Mouse (Mus musculus) limb, embryonic 13.5 days (tissue): ENCODE measurements around the gene Ypel2. TPM values are rescaled to one million over a fixed set of nuclear protein-coding genes. Genes with fewer than 3 reads are reported as not detected.
"Not testable (repeated sequence)": the region's sequence is repeated elsewhere in the genome, so short reads cannot be mapped to it uniquely, and the experiment has no call there.

ENCODE experiments used
- ATAC-seq: fragments of 200-750 bp; cut with Nextera tagmentation; 2 replicates; pipeline ENCODE4 v1.8.0; 2017; ENCODE audit warnings: low read depth, moderate number of reproducible peaks, moderate TSS enrichment; ENCODE audit not compliant: low FRiP score
- H3K27ac ChIP-seq: fragments of 300-500 bp; sonication (generic); 2 replicates; pipeline ENCODE4 v1.5.1; 2015; ENCODE audit warnings: inconsistent platforms, mild to moderate bottlenecking, moderate library complexity
- H3K27me3 ChIP-seq: fragments of 300-500 bp; sonication (generic); 2 replicates; pipeline ENCODE4 v1.6.1; 2015; ENCODE audit warnings: mild to moderate bottlenecking, inconsistent platforms
- H3K36me3 ChIP-seq: fragments of 300-500 bp; sonication (generic); 2 replicates; pipeline ENCODE4 v1.6.1; 2015; ENCODE audit warnings: inconsistent platforms, mild to moderate bottlenecking, moderate library complexity
- H3K4me1 ChIP-seq: fragments of 300-500 bp; sonication (generic); 2 replicates; pipeline ENCODE4 v1.6.1; 2015; ENCODE audit warnings: inconsistent platforms
- H3K4me2 ChIP-seq: fragments of 300-500 bp; sonication (generic); replicated peaks from 2 replicates; pipeline ENCODE4 v1.6.1; 2015; ENCODE audit warnings: inconsistent platforms, mild to moderate bottlenecking, moderate library complexity
- H3K4me3 ChIP-seq: fragments of 300-500 bp; sonication (generic); 2 replicates; pipeline ENCODE4 v1.5.1; 2015; ENCODE audit warnings: moderate library complexity, mild to moderate bottlenecking, inconsistent platforms
- H3K9ac ChIP-seq: fragments of 300-500 bp; sonication (generic); 2 replicates; pipeline ENCODE4 v1.6.1; 2015; ENCODE audit warnings: mild to moderate bottlenecking, inconsistent platforms
- H3K9me3 ChIP-seq: fragments of 300-500 bp; sonication (generic); 2 replicates; pipeline ENCODE4 v1.6.1; 2016; ENCODE audit warnings: inconsistent platforms
- WGBS: fragments of 180-500 bp; shearing (Covaris S2); methylation state at CpG from one replicate; pipeline ENCODE4 v1.1.7; 2015; 5-methylcytosine and 5-hydroxymethylcytosine counted together
- polyA plus RNA-seq: library from polyadenylated mRNA; unstranded; fragments of >200 nt; fragmentation: Nextera tagmentation; extraction: Ambion mirVana; gene quantifications from 2 replicates; pipeline ENCODE4 v1.2.1, GENCODE M21; 2015

Ypel2 gene
- polyA plus RNA-seq = 11.6 and 12.5 TPM in 2 replicates

DNA sequence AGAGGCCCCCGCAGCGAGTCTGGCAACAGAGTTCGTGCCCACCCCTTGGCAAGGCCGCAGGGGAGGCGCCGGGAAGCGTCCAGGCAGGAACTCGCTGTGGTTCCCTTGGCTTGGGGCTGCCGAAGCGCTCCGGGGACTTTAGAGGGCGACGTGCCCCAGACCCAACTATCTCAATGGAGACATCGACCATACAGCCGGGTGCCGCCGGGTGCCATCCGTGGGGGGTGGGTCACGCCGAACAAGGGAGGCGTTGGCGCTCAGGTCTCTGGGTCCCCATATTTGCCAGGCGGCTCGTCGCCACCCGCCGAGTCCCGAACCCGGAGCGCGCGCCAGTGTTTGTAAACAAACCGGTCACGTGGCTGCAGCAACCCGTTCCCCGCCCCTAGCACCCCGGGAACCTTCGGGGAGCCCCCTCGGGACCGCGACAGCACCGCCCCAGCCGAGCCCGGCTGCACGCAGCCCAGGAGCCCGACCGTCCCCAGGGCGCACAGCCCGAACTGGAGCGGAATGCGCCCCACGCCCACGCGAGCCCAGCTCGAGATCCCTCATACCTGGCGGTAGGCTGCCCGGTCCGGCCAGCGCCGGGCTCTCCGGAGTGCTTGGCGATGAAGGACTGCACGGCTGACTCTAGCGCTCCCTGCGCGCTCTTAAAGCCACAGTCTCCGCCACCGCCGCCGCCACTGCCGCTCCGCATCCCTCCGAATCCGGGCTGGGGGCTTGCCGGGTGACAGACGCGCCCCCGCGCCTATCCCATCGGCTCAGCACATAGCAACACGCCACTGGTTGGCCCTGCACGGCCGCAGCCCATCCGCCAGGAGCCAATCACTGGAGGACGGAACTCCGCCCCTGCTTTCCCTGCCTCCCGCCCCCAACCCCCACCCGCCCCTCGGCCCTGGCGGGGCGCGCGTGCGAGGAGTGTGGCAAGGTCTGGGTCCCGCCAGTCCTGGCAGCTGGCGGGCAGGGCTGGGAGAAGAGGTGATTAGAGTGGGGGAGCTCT lies at the start of gene Ypel2:
TSS of gene Ypel2 (minus strand) at position 667 of the 997 bp plus-strand sequence.
- no peaks in the 10 kb centered on the region for H3K9me3 ChIP-seq
- H3K9ac ChIP-seq = peak within 1 kb of the TSS; percentile 88
- H3K27ac ChIP-seq = peak within 1 kb of the TSS; percentile 91
- peak; percentile 100 for ATAC-seq
- under 1% methylated on average over 95 of the region's 96 CpGs for WGBS
- peak within 1 kb of the TSS; percentile 85 for H3K4me2 ChIP-seq
- peaks cover 39% of the 10 kb centered on the region for H3K4me1 ChIP-seq
- H3K27me3 ChIP-seq = no peaks in the 10 kb centered on the region
- H3K4me3 ChIP-seq = peak within 1 kb of the TSS; percentile 98
- no peaks in the 10 kb centered on the region for H3K36me3 ChIP-seq

DNA sequence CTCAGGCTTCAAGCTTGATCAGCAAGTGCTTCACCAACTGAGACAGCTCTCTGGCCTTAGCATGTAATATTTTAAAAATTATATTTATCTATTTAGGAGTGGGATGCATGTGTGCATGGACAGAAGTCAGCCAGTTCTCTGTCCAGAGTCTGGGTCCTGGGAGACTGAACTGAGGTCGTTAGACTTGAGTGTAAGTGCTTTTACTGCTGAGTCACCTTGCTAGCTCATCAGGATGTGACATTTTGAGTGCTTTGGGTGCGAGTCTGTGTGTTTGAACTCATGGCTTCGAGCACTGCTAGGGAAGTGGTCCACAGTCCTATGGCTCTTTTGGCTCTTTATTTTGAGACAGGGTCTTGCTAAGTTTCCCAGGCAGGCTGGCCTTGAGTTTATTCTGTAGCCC lies 49.5 kb upstream of the Ypel2 start:
- H3K36me3 ChIP-seq = peaks cover 39% of the 10 kb centered on the region
- 89% methylated on average over 3 of the region's 3 CpGs for WGBS

DNA sequence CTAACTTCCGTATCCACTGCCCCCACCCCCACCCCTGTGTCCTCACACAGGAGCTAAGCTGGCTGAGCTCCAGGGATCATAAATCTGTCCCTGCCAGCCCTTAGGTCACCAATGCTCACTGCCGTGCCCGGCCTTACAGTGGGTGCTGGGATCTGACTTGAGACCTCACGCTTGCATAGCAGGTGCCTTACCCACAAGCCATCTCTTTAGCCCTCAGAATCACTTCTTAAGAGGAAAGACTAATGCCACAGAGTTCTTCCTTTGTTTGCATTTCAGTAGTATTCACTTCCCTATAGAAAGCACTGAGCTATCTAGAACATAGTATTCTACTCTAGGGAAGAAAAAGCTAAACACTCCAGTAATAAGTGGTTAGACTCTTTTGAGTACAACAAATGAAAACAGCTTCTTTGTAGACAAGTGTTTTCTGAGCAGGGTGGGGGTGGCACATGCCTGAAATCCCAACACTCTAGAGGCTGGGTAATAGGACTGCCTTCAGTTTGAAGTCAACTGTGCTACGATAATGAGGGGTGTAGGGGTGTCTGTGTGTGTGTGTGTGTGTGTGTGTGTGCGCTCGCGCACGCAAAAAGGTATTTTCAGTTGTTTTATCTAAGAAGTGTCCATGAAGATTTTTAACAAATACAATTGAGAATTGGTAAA lies 45.9 kb upstream of the Ypel2 start:
- no peaks in the 10 kb centered on the region for H3K4me1 ChIP-seq
- ATAC-seq = no peak
- H3K9me3 ChIP-seq = no peaks in the 10 kb centered on the region
- H3K4me2 ChIP-seq = no peak overlapping the region
- H3K9ac ChIP-seq = no peak overlapping the region; the same call in 1 of the 2 replicates
- peaks cover 44% of the 10 kb centered on the region for H3K36me3 ChIP-seq
- H3K27ac ChIP-seq = no peak overlapping the region
- no peaks in the 10 kb centered on the region for H3K27me3 ChIP-seq
- WGBS = 69% methylated on average over 9 of the region's 9 CpGs
- no peak overlapping the region for H3K4me3 ChIP-seq

More for the DNA sequence above, 49.5 kb upstream of the Ypel2 start:
- Histone ChIP-seq H3K27ac (no peak overlapping the region), H3K27me3 (no peaks in the 10 kb centered on the region), H3K9ac (no peak overlapping the region), H3K9me3 (no peaks in the 10 kb centered on the region), H3K4me2 (no peak overlapping the region), H3K4me1 (no peaks in the 10 kb centered on the region), H3K4me3 (no peak overlapping the region)
- no peak for ATAC-seq

DNA sequence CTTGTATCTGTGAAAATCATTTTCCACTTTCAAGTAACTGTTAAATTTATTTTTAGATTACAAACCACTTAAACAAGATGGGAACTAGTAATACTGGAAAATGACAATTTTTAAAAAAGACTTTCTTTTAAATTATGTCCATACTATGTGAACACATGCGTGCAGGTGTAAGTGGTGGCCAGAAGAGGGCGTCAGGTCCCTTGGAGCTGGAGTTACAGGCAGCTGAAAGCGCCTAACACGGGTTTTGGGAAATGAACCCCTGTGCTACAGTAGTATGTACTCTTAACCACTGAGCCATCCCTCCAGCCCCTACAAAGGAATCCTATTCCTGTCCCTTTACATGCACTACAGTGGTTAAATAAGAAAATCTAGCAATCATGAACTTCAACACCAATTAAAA lies 42.7 kb upstream of the Ypel2 start:
- Histone ChIP-seq H3K27me3 (no peaks in the 10 kb centered on the region), H3K4me1 (no peaks in the 10 kb centered on the region), H3K4me2 (no peak overlapping the region), H3K9me3 (no peaks in the 10 kb centered on the region), H3K4me3 (no peak overlapping the region), H3K36me3 (peaks cover 43% of the 10 kb centered on the region), H3K9ac (no peak overlapping the region), H3K27ac (no peak overlapping the region)
- WGBS = 65% methylated on average over 4 of the region's 4 CpGs
- no peak for ATAC-seq

DNA sequence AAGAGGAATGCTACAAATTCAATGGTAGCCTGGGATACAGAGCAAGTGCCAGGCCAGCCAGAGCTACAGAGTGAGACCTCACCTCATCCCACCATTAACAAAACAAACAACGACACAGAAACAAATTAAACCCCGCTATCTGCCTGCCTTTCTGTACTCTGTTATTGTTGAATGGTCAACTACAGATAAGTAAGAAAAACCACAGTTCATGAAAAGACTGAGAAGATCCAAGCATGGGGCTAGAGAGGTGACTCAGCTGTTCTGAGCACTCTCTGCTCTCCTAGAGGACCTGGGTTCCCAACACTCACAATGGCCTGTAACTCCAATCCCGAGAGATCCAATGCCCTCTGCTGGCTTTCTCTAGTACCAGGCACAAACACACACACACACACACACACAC lies 34.7 kb upstream of the Ypel2 start:
- WGBS = 92% methylated on average over 3 of the region's 3 CpGs
- H3K27me3 ChIP-seq = no peaks in the 10 kb centered on the region
- no peaks in the 10 kb centered on the region for H3K9me3 ChIP-seq
- no peak overlapping the region for H3K4me2 ChIP-seq
- H3K9ac ChIP-seq = no peak overlapping the region
- H3K4me3 ChIP-seq = no peak overlapping the region
- H3K4me1 ChIP-seq = no peaks in the 10 kb centered on the region
- H3K36me3 ChIP-seq = peaks cover 10% of the 10 kb centered on the region; the same call in 1 of the 2 replicates
- ATAC-seq = no peak
- no peak overlapping the region for H3K27ac ChIP-seq

DNA sequence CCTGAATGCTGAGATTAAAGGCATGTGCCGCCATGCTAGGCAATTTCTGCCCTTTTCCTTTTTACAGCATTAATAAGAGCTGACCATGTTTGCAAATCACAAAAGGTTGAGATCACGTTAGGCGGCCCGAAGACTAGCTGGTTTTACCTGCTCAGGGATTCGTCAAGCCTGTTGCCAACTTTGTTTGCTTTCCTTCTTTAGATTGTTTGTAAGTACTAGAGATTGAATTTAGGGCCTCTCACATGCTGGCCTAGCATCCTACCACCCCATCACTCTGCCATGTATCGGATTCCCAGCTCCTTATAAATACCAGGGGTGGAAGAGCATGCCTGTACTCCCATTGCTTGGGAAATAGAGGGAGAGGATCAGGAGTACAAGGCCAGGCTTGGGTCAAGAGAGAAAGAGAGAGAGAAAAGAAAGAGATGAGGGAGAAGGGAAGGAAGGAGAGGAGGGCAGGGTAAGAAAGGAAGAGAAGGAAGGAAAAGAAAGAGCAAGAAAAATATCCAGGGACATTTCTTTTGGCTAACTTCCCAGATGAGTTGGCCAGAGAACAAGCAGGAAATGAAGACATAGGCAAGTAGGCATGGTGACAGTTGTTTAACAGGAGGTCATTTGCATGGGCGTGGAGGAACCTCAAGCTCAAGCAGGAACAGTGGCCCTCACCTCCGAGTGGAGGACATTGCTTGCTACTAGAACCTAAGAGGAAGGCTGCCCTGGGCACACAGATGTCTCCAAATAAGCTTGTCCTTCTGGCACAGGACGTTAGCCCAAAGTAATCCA lies 32.8 kb upstream of the Ypel2 start:
- no peak overlapping the region for H3K9ac ChIP-seq
- no peak overlapping the region for H3K27ac ChIP-seq
- no peak for ATAC-seq
- H3K4me1 ChIP-seq = no peaks in the 10 kb centered on the region
- no peaks in the 10 kb centered on the region for H3K36me3 ChIP-seq
- 77% methylated on average over 9 of the region's 9 CpGs for WGBS
- H3K4me2 ChIP-seq = no peak overlapping the region
- H3K9me3 ChIP-seq = no peaks in the 10 kb centered on the region
- no peak overlapping the region for H3K4me3 ChIP-seq
- no peaks in the 10 kb centered on the region for H3K27me3 ChIP-seq

DNA sequence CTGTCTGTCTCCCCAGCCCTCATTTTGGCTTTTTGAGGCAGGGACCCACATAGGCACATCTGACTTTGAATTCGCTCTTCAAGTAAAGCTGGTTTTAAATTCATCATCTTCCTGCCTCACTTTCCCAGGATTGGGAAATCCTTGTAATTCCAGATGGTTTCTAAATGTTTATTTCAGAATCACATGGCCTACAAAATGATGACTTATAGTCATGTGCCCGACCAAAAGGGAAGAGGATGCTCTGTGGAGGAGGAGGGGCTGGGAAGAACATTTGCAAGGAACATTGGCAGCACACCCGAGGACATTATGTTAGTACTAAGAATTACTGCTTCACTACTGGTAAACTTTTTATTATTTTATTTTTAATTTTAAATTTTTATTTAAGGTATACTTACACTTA lies 31.8 kb upstream of the Ypel2 start:
- 73% methylated on average over 3 of the region's 3 CpGs for WGBS
- Histone ChIP-seq H3K36me3 (no peaks in the 10 kb centered on the region), H3K9me3 (no peaks in the 10 kb centered on the region), H3K27me3 (no peaks in the 10 kb centered on the region), H3K4me3 (no peak overlapping the region), H3K4me2 (no peak overlapping the region), H3K4me1 (no peaks in the 10 kb centered on the region), H3K9ac (no peak overlapping the region), H3K27ac (no peak overlapping the region)
- no peak for ATAC-seq

DNA sequence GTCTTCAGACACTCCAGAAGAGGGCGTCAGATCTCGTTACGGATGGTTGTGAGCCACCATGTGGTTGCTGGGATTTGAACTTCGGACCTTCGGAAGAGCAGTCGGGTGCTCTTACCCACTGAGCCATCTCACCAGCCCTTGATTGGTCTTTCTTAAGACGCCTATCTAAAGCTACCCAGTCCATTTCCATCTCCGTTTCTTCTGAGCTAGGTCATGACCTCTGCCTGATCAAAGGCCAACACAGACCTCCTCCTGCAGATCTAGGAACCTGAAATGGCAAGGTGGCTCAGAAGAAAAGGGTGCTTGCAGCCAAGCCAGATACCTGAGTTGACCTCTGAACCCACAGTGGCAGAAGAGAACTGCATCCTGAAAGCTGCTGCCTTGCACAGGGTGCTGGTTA lies 29.7 kb upstream of the Ypel2 start:
- ATAC-seq, H3K4me3 ChIP-seq, H3K27me3 ChIP-seq, H3K4me1 ChIP-seq, H3K9me3 ChIP-seq, H3K4me2 ChIP-seq, H3K9ac ChIP-seq, H3K36me3 ChIP-seq, H3K27ac ChIP-seq: not testable (repeated sequence)
- 63% methylated on average over 8 of the region's 8 CpGs for WGBS

DNA sequence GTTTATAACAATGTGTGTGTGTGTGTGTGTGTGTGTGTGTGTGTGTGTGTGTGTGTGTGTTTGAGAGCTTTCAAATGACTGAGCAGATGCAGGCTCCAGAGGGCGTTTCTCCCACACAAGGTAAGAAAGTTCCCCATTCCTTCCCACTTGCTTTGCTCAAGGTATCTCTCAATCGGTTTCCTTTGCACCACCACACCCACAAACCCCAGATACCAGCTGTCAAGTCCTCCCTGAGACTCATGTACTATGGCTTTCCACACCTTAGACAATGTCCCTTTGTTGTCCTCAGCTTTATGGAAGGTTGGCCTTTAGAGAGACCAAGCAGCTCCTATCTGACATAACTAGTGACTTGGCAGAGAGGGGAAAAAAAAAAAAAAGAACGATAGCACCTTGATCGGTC lies 29.3 kb upstream of the Ypel2 start:
- Histone ChIP-seq H3K9ac (no peak overlapping the region), H3K27me3 (no peaks in the 10 kb centered on the region), H3K4me1 (0 out of 2 replicates have a peak, but pooled peaks cover 4% of the 10 kb centered on the region), H3K27ac (no peak overlapping the region), H3K4me3 (no peak overlapping the region), H3K36me3 (no peaks in the 10 kb centered on the region), H3K9me3 (no peaks in the 10 kb centered on the region), H3K4me2 (no peak overlapping the region)
- ATAC-seq = no peak
- WGBS = 81% methylated on average over 4 of the region's 4 CpGs

DNA sequence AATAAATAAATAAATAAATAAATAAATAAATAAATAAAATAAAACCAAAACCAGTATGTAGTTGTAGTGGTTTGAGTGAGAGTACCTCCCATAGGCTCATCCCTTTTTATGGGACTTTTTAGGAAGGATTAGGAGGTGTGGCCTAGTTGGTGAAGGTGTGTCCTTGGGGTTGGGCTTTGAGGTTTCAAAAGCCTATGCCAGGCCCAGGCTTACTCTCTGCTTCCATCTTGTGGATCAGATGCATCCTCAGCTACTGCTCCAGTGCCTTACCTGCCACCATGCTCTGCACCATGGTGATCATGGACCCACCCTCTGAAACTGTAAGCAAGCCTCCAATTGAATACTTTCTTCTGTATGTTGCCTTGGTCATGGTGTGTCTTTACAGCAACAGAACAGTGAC lies 28.0 kb upstream of the Ypel2 start:
- H3K27me3 ChIP-seq = no peaks in the 10 kb centered on the region
- 0 out of 2 replicates have a peak, but pooled peaks cover 4% of the 10 kb centered on the region for H3K4me1 ChIP-seq
- H3K36me3 ChIP-seq = no peaks in the 10 kb centered on the region
- H3K9ac ChIP-seq = no peak overlapping the region
- H3K9me3 ChIP-seq = no peaks in the 10 kb centered on the region
- H3K4me2 ChIP-seq = no peak overlapping the region
- no peak; the same call in 1 of the 2 replicates for ATAC-seq
- H3K4me3 ChIP-seq = no peak overlapping the region
- H3K27ac ChIP-seq = no peak overlapping the region

DNA sequence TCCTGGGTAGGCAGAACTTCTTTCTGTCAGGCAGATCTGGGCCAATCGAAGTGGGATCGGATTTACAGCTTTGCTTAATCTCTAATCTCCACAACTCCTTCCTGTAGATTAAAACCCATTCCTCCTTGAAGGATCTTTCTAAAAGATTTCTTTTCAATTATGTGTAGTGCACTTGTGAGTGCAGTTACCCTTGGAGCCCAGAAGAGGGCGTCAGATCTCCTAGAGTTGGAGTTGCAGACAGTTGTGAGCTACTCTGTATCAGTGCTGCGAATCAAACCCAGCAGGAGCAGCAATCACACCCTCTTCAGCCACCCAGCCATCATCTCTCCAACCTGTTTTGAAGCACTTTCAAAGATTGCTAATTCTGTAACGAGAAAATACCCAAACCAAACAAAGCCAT lies 26.9 kb upstream of the Ypel2 start:
- WGBS = 81% methylated on average over 5 of the region's 5 CpGs
- no peak overlapping the region for H3K4me3 ChIP-seq
- H3K27me3 ChIP-seq = no peaks in the 10 kb centered on the region
- H3K4me1 ChIP-seq = 0 out of 2 replicates have a peak, but pooled peaks cover 4% of the 10 kb centered on the region
- ATAC-seq = no peak
- H3K36me3 ChIP-seq = no peaks in the 10 kb centered on the region
- H3K27ac ChIP-seq = no peak overlapping the region
- no peak overlapping the region for H3K9ac ChIP-seq
- no peaks in the 10 kb centered on the region for H3K9me3 ChIP-seq
- H3K4me2 ChIP-seq = no peak overlapping the region

DNA sequence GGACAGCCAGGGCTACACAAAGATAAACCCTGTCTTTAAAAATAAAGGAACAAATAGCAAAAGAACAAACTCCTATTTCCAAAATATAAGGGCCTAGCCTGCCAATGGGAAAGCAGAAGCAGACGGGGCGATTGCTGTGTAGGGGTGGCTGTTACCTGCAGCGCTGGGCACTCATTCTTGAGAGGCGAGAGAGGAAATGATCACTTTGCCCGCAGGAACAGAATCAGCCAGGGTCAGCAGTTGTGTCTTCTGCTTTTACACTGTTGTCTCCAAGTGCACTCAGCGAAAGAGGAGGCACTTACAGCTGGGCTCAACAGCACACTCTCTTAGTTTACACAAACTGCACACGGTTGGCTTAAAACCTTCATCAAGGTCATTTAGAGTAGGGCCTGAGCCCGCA lies 25.9 kb upstream of the Ypel2 start:
- H3K9ac ChIP-seq = no peak overlapping the region
- H3K4me3 ChIP-seq = no peak overlapping the region
- no peak overlapping the region for H3K4me2 ChIP-seq
- no peaks in the 10 kb centered on the region for H3K36me3 ChIP-seq
- H3K4me1 ChIP-seq = peaks cover 7% of the 10 kb centered on the region
- no peaks in the 10 kb centered on the region for H3K9me3 ChIP-seq
- WGBS = 90% methylated on average over 8 of the region's 8 CpGs
- H3K27ac ChIP-seq = no peak overlapping the region
- H3K27me3 ChIP-seq = no peaks in the 10 kb centered on the region
- no peak for ATAC-seq
